Mouse (Mus musculus): ENCODE measurements at regions not wholly inside any gene's neighbourhood (a gene's known extent, or its start where the extent isn't known, plus 50 kb on each side); places are given as distances from the start of the nearest gene placed in this dataset.
A peak's percentile ranks its signal among the peaks of the same experiment; 100 is the strongest.

DNA sequence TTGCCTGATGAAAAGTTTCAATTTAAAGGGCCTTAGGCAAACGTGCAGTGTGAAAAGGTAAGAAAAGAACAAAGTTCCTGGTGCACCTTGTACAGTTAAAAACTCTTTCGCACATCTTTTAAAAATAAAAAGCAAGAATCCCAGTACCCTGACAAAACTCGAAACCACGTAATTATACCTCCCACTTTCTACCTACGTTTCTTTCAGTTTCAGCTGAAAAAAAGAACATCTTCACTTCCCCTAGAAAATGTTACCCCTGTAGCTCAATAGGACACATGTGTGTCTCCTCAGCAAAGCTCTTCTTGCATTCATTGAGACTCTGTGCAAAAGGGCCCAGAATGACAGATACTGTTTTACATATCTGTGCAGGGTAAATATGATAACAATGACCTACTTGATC is 113.2 kb downstream of the Spry2 start:
- no peak for DNase-seq (ENCODE audit: extremely low read depth, insufficient read length, low spot score)

DNA sequence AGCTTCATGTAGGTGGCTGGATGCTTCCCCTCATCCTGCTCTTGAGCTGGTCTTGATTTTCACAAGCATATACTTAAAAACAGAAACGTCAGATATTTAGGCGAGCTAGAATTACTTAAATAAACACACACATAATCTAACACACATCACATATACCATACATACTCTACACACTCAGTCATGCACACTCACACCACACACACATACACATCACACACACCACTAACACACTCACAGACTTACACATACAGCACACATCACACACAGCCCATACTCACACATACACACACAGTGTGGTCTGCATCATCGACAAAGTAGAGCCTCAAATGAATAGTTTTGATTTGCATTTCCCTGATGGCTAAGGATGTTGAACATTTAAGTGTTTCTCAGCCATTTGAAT is 116.9 kb downstream of the Spry2 start:
- no peak for DNase-seq (ENCODE audit: extremely low read depth, insufficient read length, low spot score)

DNA sequence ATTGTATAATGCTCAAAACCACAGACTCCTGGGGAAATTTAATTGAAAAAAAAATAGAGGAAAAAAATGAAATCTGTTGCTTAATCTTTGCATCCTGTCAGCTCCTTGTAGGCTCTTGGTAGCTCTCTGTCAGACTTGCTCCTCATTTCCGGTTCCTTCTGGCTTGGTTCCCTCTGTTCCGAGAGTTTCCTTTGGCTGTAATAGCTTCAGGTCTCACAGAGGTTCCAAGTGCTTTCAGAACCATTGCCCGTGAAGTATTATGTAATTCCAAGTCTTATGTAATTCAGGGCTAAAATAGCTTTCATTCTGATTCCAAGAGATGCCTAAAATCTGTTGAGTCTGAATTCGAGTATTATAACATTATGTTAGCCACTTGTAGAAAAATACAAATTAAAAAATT is 117.3 kb downstream of the Spry2 start:
- DNase-seq (ENCODE audit: extremely low read depth, insufficient read length, low spot score): peak; percentile 42

GRCm38 (mm10) chr14:105773674-105774073 is 122.9 kb downstream of the Spry2 start:
- no peak for DNase-seq (ENCODE audit: extremely low read depth, insufficient read length, low spot score)

GRCm38 (mm10) chr14:105767100-105767499 is 129.5 kb downstream of the Spry2 start:
- no peak for DNase-seq (ENCODE audit: extremely low read depth, insufficient read length, low spot score)

GRCm38 (mm10) chr14:105752509-105753375 is 143.9 kb downstream of the Spry2 start:
- no peak for DNase-seq (ENCODE audit: extremely low read depth, insufficient read length, low spot score)

DNA sequence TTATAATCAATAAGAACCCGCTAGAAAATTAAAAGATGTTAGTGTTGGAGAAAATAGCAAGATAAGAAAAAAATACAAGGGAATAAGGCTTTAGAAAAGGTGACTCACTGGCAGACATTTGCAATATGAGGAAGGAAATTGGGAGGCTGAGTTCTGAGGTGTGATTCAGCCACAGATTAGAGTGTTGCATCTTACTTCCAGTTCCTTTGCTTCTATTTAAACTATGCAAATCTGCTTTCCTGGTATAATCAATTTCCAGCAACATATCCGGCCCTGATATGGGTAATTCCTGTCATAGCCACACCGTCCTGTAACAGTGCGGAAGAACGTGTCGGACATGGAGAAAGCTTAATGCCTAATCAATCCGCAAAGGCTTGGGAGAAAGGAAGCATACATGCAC is 144.9 kb downstream of the Spry2 start:
- no peak for DNase-seq (ENCODE audit: extremely low read depth, insufficient read length, low spot score)

GRCm38 (mm10) chr14:105744578-105744977 is 152.0 kb downstream of the Spry2 start:
- no peak for DNase-seq (ENCODE audit: extremely low read depth, insufficient read length, low spot score)

DNA sequence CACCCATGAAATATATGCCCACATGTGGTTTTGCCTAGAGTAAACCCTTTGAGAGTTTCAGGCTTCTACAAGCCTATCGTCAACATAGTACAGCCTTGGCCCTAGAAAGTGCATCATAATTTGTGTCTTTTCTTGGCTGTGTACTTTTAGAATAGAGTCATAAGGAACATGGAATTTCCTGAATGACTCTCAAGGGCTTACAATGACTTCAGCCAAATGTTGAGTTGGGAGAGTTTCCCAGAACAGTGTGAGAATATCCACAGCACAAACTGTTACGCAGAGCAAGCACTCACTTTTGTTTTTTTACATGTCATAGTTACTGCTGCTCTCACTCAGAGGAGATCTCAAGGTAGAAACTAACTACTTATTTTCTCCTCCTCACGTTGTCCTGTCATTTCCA is 152.5 kb downstream of the Spry2 start:
- DNase-seq (ENCODE audit: extremely low read depth, insufficient read length, low spot score): no peak

GRCm38 (mm10) chr14:105740889-105741288 is 155.7 kb downstream of the Spry2 start:
- no peak for DNase-seq (ENCODE audit: extremely low read depth, insufficient read length, low spot score)

- DNase-seq (ENCODE audit: extremely low read depth, insufficient read length, low spot score): no peak
Measured at GRCm38 (mm10) chr14:105738568-105738967, 158.1 kb downstream of the Spry2 start.

DNA sequence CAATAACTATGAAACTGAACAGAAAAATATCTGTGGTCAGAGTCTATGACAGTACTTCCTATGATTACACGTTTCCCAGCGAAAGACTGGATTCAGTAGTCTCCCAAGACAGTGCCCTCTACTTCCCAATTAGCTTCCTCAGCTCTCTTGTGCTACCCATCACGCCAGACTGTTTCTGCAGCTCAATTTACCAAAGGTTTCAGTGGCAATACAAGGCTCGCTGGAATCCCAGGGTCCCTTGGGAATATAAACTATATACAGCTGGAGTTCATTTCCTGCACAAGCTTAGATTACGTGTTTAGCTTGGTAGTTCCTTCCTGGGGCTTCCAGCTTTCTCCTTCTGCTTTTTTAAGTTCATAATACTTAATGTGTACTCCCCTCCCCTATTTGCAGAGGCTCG is 160.3 kb downstream of the Spry2 start:
- peak; percentile 0 for DNase-seq (ENCODE audit: extremely low read depth, insufficient read length, low spot score)

DNA sequence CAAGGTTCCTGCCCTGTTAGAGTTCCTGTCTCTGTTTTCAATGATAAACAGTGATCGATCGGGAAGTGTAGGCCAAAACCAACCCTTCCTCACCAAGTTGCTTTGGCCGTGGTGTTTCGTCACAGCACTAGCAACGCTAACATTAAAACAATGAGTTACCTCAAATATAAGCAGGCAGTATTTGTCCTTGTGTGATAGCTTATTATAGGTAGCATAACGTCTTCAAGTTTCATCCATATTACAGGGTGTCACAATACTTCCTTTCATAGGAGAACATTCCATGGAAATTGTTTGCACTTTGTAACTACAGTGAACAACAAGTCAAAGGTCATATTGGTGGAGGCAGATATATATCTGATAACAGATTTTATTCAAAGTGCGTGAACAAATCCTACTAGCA is 162.3 kb downstream of the Spry2 start:
- DNase-seq (ENCODE audit: extremely low read depth, insufficient read length, low spot score): no peak

- peak; percentile 34 for DNase-seq (ENCODE audit: extremely low read depth, insufficient read length, low spot score)
Measured at GRCm38 (mm10) chr14:105733013-105733728, 163.4 kb downstream of the Spry2 start.

DNA sequence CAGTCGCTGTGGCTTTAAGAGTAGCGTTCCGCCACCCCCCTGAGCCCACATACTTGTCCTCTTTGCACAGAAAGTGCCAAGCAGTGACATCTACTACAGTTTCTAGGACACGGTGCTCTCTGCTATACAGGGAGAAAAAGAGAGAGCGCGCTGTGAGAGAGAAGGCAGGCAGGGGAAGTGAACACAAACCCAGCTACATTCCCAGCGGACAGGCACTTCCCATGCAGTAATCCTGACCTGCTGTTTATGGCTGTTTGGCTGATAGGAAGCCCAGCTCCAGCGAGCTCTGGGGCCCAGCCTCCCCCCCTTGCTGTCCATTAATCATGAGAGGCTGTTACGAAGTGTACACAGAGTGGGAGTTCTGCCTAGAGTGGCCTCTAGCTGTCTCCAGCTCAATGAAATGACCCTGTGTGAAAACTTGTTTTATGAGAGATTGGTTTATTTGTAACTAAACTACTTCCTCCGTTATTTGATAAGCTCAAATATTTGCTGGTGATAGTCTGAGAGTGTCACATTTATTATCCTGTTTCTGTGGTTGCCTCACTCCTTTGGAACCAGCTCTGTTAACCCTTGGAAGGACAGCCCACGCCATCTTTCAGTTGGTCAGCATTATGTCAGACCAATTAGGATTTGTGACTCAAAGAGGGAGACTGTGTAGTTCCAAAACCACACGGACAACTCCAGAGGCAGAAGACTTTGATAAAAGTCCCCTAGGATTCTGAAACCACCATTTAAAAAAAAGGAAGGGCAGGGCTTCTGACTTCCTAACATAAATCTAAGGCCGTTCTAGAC is 164.2 kb downstream of the Spry2 start:
- DNase-seq (ENCODE audit: extremely low read depth, insufficient read length, low spot score): peak; percentile 58

DNA sequence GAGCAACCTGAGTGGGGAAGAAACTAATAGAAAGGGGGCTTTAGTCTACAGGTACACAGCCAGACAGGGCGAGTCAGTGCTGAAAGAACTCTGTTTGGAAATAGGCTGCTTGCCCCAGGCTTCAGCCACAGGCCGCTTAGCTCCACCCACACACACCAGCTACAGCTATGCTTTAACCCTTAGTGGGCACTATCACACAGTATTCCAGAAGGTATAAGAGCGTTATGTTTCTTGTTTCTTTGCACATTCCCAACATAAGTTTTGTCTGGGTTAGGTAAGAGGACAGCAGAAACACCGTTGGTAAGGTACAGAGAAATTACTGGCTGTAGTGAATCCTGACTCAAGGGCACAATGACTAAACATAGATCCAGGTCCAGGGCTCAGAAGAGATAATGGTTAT is 165.8 kb downstream of the Spry2 start:
- peak; percentile 20 for DNase-seq (ENCODE audit: extremely low read depth, insufficient read length, low spot score)

GRCm38 (mm10) chr14:105728841-105729240 is 167.8 kb downstream of the Spry2 start:
- DNase-seq (ENCODE audit: extremely low read depth, insufficient read length, low spot score): no peak

DNA sequence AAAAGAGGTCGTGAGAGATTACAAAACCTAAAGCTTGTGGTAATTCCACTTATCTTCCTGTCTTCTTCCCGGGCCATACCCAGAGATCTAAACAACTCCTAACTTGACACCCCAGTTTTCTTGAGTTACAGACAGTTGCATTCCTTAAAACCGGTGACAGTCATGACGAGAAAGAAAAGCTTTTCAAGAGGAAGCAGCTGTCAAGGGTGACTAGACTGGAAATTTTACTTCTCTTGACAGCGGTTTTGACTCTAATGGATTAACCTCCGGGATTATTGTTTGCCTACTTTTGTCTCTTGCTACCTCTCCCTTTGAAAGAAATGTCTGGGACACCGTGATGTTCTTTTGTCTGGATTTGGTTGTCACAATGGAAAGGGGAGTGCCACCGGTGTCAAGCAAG is 170.9 kb downstream of the Spry2 start:
- DNase-seq (ENCODE audit: extremely low read depth, insufficient read length, low spot score): no peak

- no peak for DNase-seq (ENCODE audit: extremely low read depth, insufficient read length, low spot score)
Measured at GRCm38 (mm10) chr14:105722923-105723322, 173.7 kb downstream of the Spry2 start.

DNA sequence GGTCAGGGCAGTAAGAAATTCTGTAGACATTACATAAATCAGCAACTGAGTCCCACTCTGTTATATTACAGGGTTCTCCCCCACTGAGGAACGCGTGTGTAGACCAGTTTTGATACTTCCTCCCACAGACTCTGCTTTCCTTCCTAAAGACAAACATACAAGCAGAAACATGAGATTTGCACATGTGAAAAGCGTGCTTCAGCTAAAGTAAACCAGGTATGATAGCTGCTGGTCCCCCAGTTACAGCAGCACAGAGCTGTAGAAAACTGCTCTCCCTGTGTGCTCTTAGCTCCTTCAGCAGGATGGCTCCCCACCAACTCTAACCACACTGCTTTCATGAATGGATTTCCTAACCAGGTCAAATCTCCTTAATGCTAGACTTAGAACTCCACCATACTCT is 175.0 kb downstream of the Spry2 start:
- DNase-seq (ENCODE audit: extremely low read depth, insufficient read length, low spot score): no peak

GRCm38 (mm10) chr14:105720816-105721510 is 175.7 kb downstream of the Spry2 start:
- no peak for DNase-seq (ENCODE audit: extremely low read depth, insufficient read length, low spot score)
